Mouse (Mus musculus) small intestine, adult 2 months (tissue): Measurements from ENCODE around the gene Acp4.

Experiments
- CTCF ChIP-seq: fragments of 200-500 bp; IDR thresholded peaks from 2 replicates; pipeline ENCODE4 v1.5.1; 2012; ENCODE audit warnings: low read depth, mild to moderate bottlenecking, control low read depth, inconsistent platforms, low read length, moderate library complexity, mixed read lengths; ENCODE audit not compliant: insufficient replicate concordance, insufficient read length; ENCODE audit errors: extremely low read depth
- POLR2A ChIP-seq: fragments of 200-500 bp; IDR thresholded peaks from 2 replicates; pipeline ENCODE4 v1.6.1; 2012; ENCODE audit warnings: low read depth, mild to moderate bottlenecking, control low read depth, inconsistent platforms, low read length, moderate library complexity

- TF ChIP-seq CTCF, result no peak
- no peak for TF ChIP-seq POLR2A
These were observed 48.9 kb downstream of the Acp4 start for GRCm38 (mm10) chr7:44208307-44208706.
